Mouse (Mus musculus) lung, postnatal 0 days (tissue): ENCODE measurements around the gene Kxd1. TPM values are rescaled to one million over a fixed set of nuclear protein-coding genes. Genes with fewer than 3 reads are reported as not detected.

Source experiments
- ATAC-seq: fragments of 200-750 bp; cut with Nextera tagmentation; 2 replicates; pipeline ENCODE4 v1.8.0; 2017; ENCODE audit warnings: moderate library complexity
- DNase-seq: peaks from one replicate; pipeline ENCODE4 v3.0.0-alpha.2; 2016; ENCODE audit warnings: low spot score
- H3K27ac ChIP-seq: fragments of 300-500 bp; sonication (generic); 2 replicates; pipeline ENCODE4 v1.5.1; 2014; ENCODE audit warnings: antibody characterized with exemption, mild to moderate bottlenecking, low read length, mixed read lengths
- H3K27me3 ChIP-seq: fragments of 300-500 bp; sonication (generic); replicated peaks from 2 replicates; pipeline ENCODE4 v1.6.1; 2014; ENCODE audit warnings: low read length, mixed read lengths; ENCODE audit not compliant: insufficient read depth
- H3K36me3 ChIP-seq: fragments of 300-500 bp; sonication (generic); 2 replicates; pipeline ENCODE4 v1.6.1; 2014; ENCODE audit warnings: low read length, mixed read lengths; ENCODE audit not compliant: insufficient read depth
- H3K4me1 ChIP-seq: fragments of 300-500 bp; sonication (generic); 2 replicates; pipeline ENCODE4 v1.6.1; 2014; ENCODE audit warnings: antibody characterized with exemption, low read depth, low read length, mixed read lengths; ENCODE audit not compliant: insufficient read depth
- H3K4me2 ChIP-seq: fragments of 300-500 bp; sonication (generic); replicated peaks from 2 replicates; pipeline ENCODE4 v1.6.1; 2014; ENCODE audit warnings: low read depth, mild to moderate bottlenecking, low read length, moderate library complexity, mixed read lengths
- H3K4me3 ChIP-seq: fragments of 300-500 bp; sonication (generic); 2 replicates; pipeline ENCODE4 v1.5.1; 2014; ENCODE audit warnings: low read depth, low read length
- H3K9ac ChIP-seq: fragments of 300-500 bp; sonication (generic); replicated peaks from 2 replicates; pipeline ENCODE4 v1.6.1; 2014; ENCODE audit warnings: low read depth, mild to moderate bottlenecking
- H3K9me3 ChIP-seq: fragments of 300-500 bp; sonication (generic); 2 replicates; pipeline ENCODE4 v1.6.1; 2016; ENCODE audit warnings: low read length, mixed read lengths
- CTCF ChIP-seq: IDR thresholded peaks from 2 replicates; pipeline ENCODE4 v1.5.1; 2016; ENCODE audit warnings: antibody characterized with exemption, mild to moderate bottlenecking
- EP300 ChIP-seq: IDR thresholded peaks from 2 replicates; pipeline ENCODE4 v1.6.1; 2016; ENCODE audit warnings: antibody characterized with exemption, mild to moderate bottlenecking, control low read depth
- WGBS: fragments of 180-500 bp; shearing (Covaris S2); extraction: QIAGEN DNeasy Blood & Tissue Kit; methylation state at CpG from one replicate; pipeline ENCODE4 v1.1.7; 2014; 5-methylcytosine and 5-hydroxymethylcytosine counted together
- polyA plus RNA-seq: library from polyadenylated mRNA; unstranded; fragments of >200 nt; fragmentation: Nextera tagmentation; extraction: Ambion mirVana; gene quantifications from 2 replicates; pipeline ENCODE4 v1.2.1, GENCODE M21; 2015

Gene Kxd1
- polyA plus RNA-seq, 1 experiment from 2014 or later, result 62.4 TPM

DNA sequence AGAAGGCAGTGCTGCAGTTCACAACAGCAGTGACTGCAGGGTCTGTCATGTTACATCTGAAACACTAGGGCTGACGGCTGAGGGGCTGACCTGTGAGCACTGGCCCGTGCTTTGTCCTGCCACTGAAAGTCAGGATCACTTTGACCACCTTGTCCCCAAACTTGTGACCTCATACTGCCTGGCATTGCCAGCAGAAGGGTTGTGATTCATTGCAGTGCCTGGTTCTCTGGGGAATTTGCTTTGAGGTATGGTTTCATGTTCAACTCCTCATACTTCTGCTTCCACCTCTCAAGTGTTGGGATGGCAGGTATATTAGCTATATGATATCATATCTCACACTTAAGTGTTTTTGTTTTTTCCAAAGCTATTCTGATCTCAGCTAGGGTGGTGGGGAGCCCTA is 7.9 kb upstream of the Kxd1 start:
- no peak for DNase-seq
- H3K9ac ChIP-seq, result no peak overlapping the region
- no peaks in the 10 kb centered on the region for H3K27me3 ChIP-seq
- no peaks in the 10 kb centered on the region for H3K9me3 ChIP-seq
- ATAC-seq, result no peak
- no peak overlapping the region for H3K4me2 ChIP-seq
- WGBS, result 71% methylated on average over 2 of the region's 2 CpGs
- peaks cover 6% of the 10 kb centered on the region; the same call in 1 of the 2 replicates for H3K4me1 ChIP-seq
- H3K27ac ChIP-seq, result no peak overlapping the region
- no peak overlapping the region for H3K4me3 ChIP-seq
- no peak for TF ChIP-seq CTCF
- no peak for TF ChIP-seq EP300
- peaks cover 24% of the 10 kb centered on the region for H3K36me3 ChIP-seq

DNA sequence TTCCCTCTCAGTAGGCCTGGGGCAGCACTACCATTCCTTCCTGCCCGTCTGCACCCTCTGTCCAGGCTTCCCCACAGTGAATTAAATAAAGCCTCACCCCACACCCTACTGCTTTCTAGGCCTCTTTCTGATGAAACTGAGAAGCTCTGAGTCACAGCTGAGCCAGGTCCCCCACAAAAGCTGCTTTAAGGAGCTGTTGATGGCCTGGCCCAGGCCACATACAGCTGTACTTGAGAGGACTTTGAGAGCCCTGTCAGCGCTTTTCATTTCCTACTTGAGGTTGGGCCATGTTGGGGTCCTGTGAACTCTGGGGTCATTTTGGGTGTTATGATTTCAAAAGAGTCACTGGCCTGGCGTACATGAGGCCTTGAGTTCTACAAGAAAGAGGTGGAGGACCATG is 7.5 kb upstream of the Kxd1 start:
- Histone ChIP-seq H3K4me3 (no peak overlapping the region), H3K27me3 (no peaks in the 10 kb centered on the region), H3K4me1 (peaks cover 3% of the 10 kb centered on the region; the same call in 1 of the 2 replicates), H3K4me2 (no peak overlapping the region), H3K9ac (no peak overlapping the region), H3K36me3 (peaks cover 24% of the 10 kb centered on the region), H3K9me3 (no peaks in the 10 kb centered on the region), H3K27ac (peak overlapping the region; percentile 68; the same call in 1 of the 2 replicates)
- peak; percentile 73 for DNase-seq
- ATAC-seq, result no peak
- TF ChIP-seq EP300 (no peak), CTCF (no peak)
- 70% methylated on average over 3 of the region's 3 CpGs for WGBS

DNA sequence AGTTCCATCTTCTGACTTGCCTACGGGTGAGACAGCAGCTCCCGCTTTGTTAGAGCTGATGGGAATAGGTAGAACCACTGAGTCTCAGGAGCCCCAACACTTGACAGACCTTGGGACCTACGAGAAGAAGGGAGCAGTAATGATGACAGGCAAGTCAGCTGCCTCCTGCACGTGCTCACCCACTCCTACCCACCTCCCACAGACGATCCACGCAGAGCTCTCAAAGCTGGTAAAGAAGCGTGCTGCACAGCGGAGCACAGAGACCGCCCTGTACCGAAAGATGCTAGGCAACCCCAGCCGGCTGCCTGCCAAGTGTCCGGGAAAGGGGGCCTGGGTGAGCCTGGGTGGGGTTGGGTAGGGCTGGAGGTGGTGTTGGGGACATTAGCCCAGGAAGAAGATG is 6.5 kb upstream of the Kxd1 start:
- DNase-seq (no peak), ATAC-seq (no peak)
- Histone ChIP-seq H3K4me2 (no peak overlapping the region), H3K9me3 (no peaks in the 10 kb centered on the region), H3K4me3 (no peak overlapping the region), H3K4me1 (no peaks in the 10 kb centered on the region), H3K27ac (peak overlapping the region; percentile 68; the same call in 1 of the 2 replicates), H3K9ac (no peak overlapping the region), H3K36me3 (peaks cover 24% of the 10 kb centered on the region), H3K27me3 (no peaks in the 10 kb centered on the region)
- TF ChIP-seq EP300, result no peak
- no peak for TF ChIP-seq CTCF
- WGBS, result 90% methylated on average over 12 of the region's 12 CpGs

DNA sequence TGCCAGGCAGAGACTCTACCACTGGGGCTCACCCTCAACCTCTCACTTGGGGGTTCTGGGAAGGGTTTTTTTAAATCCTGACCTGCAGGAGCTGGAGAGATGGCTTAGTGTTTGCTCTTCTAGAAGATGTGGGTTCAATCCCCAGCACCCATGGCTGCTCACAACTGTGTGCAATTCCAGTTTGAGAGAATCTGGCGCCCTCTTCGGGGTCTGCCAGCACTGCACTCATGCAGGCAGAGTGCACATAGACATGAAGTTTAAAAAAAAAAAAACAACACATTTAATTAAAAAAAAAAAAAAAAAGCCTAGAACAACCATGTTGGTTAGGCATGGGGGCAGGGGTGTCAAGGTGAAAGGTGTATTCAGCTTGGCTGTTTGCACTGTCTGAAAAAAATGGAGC is 2.6 kb upstream of the Kxd1 start:
- no peak for TF ChIP-seq EP300
- TF ChIP-seq CTCF, result peak; percentile 22; the same call in 1 of the 2 replicates
- ATAC-seq (no peak), DNase-seq (no peak)
- H3K4me3 ChIP-seq, result no peak overlapping the region
- H3K4me1 ChIP-seq, result no peaks in the 10 kb centered on the region
- no peaks in the 10 kb centered on the region for H3K27me3 ChIP-seq
- H3K4me2 ChIP-seq, result no peak overlapping the region
- whole genome bisulfite sequencing, result 94% methylated on average over 2 of the region's 2 CpGs
- peaks cover 15% of the 10 kb centered on the region for H3K36me3 ChIP-seq
- no peak overlapping the region for H3K9ac ChIP-seq
- H3K9me3 ChIP-seq, result no peaks in the 10 kb centered on the region
- no peak overlapping the region for H3K27ac ChIP-seq

DNA sequence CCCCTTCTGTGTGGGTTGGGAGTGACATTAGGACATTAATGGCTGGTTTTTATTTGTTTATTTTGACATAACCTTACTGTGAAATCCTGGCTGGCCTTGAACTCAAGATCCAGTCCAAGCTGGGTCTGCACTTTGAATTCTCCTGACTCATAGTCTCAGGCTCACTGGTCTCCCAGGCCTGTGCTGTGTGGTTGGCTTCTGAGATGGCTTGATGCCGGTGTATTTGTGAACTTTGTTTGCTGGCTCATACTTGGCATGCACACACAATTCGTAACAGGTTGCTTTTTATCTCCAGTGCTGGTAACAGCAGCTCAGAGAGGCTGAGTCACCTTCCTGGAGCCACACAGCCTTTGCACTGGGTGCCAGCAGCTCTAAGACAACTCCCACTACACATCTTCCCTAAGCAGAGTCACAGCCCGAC is 2.0 kb upstream of the Kxd1 start:
- Histone ChIP-seq H3K4me2 (no peak overlapping the region), H3K27ac (no peak overlapping the region), H3K4me3 (no peak overlapping the region), H3K9me3 (no peaks in the 10 kb centered on the region), H3K36me3 (peaks cover 15% of the 10 kb centered on the region), H3K4me1 (no peaks in the 10 kb centered on the region), H3K27me3 (no peaks in the 10 kb centered on the region), H3K9ac (no peak overlapping the region)
- TF ChIP-seq CTCF (no peak), EP300 (no peak)
- 91% methylated on average over 3 of the region's 3 CpGs for WGBS
- no peak for DNase-seq
- no peak for ATAC-seq

DNA sequence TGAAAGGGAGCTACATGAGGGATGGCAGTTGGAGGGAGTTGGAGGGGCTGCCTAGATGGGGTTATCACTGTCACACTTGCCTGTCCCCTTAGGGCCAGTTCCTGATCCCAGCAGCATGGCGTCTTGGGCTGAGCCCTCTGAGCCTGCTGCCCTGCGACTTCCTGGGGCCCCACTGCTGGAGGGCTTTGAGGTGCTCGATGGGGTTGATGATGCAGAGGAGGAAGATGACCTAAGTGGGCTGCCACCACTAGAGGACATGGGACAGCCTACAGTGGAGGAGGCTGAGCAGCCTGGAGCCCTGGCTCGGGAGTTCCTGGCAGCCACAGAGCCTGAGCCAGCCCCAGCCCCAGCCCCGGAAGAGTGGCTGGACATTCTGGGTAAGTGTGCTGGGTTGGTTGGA is 1.5 kb upstream of the Kxd1 start:
- DNase-seq, result no peak
- peaks cover 15% of the 10 kb centered on the region for H3K36me3 ChIP-seq
- H3K9ac ChIP-seq, result no peak overlapping the region
- no peak for ATAC-seq
- H3K9me3 ChIP-seq, result no peaks in the 10 kb centered on the region
- 74% methylated on average over 5 of the region's 5 CpGs for WGBS
- TF ChIP-seq EP300, result no peak
- TF ChIP-seq CTCF, result no peak
- no peaks in the 10 kb centered on the region for H3K27me3 ChIP-seq
- H3K27ac ChIP-seq, result no peak overlapping the region
- no peaks in the 10 kb centered on the region for H3K4me1 ChIP-seq
- no peak overlapping the region for H3K4me3 ChIP-seq
- no peak overlapping the region for H3K4me2 ChIP-seq
